Mouse (Mus musculus): ENCODE data around the gene Rps6ka5.
A peak's percentile ranks its signal among the peaks of the same experiment; 100 is the strongest.

Gene Rps6ka5

DNA sequence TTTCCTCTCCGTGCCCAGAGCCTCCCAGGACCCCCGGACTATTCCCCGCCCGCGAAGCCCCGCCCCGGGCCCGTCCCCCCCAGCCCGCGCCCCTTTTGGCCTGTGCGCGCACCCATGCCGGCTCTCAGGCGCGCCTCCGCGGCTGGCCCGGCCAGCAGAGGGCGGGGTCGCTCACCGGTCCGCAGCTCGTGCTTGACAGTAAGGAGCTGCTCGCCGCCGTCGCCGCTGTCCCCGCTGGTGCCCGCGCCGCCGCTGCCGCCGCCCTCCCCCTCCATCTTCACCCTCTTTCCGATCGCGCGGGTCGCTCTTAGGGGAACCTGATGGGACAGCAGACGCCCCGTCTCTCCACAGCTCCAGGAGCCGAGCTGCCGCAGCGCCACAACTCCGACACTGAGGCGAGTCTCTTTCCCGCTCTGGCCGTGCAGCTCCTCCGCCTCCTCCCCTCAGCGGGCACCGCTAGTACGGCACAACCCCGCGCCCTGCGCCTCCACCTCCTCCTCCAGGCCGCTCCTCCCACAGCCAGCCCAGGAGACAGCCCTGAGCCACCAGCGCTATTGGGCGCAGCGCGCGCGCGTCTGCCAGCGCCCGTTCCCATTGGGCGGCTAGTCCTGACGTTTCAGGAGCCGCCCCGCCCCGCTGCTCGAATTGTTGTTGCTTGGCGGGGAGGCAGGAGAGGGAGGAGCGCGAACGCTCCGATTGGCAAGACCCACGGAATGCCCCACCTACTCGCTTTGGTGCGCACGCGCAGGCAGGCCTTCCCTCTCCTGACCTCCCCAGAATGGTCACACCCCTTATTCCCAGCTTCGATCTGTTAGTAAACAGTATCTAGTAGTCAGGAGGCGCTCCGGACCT lies 2.0 kb downstream of the Rps6ka5 start:
- peak; percentile 99 to 100 for DNase-seq

DNA sequence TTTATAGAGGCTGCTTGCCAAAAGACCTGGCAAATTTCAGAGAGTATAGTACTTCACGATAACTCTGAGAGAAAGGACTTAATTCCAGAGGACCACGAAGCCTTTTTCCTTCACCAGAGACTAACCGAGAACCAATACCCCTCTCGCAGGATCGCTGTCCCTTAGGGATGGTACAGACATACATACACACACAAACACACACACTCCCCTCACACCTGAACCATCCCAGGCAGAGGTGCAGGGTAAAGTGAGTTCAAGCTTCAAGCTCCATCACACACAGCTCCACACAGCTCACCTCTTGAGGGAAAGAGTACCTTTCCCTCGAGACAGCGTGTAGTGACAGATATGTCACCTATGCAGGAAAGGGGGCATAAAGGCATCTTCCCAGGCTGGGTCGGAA lies 2.6 kb downstream of the Rps6ka5 start:
- no peak for DNase-seq

DNA sequence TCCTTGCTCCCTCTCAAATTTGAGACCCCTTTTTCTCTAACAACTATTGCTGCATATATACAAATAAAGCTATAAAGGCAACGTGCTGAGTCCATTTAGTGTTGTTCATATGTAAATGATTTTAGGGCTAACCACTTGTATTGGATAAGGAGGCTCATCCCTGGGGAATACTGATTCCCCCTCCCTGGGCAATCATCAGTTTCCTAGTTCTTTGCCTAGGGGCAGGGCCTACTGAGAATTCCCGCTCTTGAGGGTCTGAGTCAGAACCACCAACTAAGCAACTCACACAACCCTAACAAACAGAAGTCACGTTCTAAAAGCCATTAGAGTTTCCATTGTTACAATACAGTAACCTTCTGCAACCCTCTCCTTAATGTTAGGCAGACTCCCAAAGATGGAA lies 6.0 kb downstream of the Rps6ka5 start:
- no peak for DNase-seq

DNA sequence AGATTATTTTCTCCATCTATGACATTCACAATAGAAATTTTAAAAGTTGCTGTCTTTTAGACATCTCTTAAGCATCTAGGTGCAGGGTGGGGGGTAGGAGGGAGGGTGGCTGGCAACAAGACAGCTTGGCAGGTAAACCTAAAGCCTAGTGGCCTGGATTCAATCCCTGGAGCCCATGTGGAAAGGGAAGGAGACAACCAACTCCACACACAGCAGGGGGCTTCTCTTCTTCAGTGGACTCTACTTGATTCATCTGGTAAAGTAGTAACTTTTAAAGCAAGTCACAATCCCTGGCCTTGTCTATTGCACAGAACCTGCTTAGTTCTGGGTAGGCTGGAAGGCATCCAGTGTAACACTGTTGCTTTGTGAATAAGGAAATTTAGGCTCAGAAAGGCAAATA lies 9.3 kb downstream of the Rps6ka5 start:
- peak; percentile 60 to 79 for DNase-seq

DNA sequence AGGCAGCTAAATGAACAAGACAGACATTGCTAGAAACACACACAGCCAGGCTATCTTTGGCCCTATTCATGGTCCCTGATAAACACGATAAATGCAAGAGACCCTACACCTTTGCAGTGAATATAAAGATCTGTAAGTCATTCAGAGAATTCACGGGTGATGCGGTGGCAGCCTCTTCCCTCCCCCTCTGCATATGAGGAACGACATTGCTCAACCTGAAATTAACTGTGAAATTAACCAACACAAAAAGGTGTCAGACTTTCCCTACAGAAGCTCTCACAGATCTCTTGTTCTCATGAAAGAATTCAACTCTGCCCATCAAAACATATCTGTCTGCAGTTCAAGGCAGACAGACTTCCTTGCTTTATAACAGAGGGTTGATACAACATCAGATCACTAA lies 9.8 kb downstream of the Rps6ka5 start:
- peak in 1 of 2 experiments; percentile 31 for DNase-seq

DNA sequence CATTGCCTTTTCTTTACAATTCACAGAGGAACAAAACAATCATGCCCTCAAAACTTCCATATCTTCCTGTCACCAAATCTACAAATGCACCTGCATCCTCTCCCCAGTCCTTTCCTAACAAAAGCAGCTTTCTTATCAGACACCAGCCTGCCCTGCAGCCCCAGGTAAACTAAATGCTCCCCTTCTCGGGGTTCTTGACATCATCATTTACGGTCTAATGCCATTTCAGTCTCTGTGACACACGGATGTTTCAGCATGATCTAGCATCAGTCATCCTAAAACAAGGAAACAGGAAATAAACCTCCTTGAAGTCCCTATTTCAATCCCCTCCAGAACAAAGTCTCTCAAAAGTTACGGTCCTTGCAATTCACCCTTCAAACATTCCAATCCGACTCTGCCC lies 15.0 kb downstream of the Rps6ka5 start:
- DNase-seq = no peak

DNA sequence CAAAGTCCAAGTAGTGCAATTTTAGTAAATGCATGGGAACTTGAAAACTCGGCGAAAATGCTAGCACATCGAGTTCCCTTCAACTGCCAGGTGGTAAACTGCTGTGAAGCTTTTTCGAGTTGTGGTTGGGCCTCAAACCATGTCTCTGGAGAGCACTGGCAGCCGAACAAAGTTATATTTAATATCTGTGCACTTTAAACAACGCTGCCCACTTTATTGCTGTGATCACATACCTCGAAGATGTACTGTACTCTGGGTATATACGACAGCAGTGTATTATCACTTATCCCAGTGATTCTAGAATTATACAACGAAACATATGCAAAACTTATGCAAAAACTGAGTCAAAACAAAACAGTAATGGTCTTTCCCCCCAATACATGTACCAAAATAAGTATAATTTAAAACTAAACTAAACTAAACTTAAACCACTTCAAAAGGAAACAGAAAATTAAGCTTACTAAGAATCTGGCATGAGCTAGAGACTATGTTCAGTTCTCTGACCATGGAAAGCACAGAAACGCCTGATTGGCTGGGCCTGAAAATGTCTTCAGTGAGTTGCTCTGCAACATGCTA lies 15.6 kb downstream of the Rps6ka5 start:
- DNase-seq = no peak

DNA sequence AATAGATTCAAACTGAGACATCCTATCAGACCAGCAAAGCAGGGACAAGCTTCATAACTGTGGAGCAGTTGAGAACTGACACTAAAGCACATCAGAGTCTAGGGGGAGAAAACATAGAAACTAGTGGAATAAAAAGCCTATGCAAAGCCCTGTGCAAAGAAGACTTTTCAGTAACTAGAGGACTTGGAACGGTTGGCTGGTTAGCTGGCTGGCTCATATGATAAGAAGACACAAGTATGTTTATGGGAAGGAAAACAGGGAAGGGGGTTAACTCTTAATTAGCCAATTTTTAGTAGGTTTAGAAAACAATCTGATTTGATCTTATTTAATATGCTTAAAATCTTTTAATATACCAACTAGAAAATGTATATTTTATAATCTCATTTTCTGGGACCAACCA lies 16.4 kb downstream of the Rps6ka5 start:
- no peak for DNase-seq

DNA sequence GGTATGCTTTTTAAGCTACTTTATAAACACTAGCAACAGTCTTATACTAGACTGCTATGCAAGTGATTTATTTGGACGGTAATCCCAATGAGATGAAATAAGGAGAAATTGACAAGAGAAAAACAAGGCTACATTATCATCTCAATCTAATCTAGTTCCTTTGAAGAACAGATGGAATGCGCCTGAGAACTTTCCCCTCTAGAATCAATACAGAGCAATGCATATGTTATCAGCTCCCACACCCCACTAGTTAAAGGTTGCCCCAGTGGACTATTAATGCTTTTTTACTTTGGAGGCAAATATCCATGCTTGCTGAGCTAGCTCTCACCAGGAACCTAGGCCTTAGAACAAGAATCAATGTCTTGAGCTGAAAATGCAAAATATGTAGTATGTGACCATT lies 19.5 kb downstream of the Rps6ka5 start:
- DNase-seq = no peak

DNA sequence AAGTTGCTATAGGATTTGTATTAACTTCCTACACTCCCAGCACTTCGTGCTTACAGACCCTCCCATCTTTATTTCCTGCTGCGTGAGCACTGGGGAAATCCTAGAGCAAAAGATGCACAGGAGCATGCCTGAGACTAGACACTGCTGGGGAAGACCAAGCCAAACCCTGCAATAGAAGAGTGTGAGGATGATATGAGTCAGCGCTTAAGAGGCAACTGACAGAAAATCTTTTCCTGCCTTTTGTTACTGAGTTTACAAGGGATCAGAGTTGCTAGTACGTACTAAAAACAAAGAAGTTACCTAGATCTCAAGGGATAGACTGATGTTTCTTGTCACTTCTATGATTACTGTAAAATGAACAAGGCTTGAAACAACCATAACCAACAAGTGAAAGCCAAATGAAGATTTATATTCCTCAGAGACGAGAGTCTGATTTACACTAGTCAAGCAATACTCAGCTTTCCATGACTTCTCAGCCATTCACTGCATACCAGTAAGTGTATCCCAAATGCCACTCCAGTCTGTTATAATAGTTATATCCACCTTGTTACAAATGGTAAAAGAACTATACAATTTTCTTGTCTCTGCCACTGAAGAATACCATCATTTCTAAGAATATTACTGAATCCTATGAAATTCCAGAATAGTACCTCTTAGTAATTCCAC lies 21.6 kb downstream of the Rps6ka5 start:
- no peak for DNase-seq

DNA sequence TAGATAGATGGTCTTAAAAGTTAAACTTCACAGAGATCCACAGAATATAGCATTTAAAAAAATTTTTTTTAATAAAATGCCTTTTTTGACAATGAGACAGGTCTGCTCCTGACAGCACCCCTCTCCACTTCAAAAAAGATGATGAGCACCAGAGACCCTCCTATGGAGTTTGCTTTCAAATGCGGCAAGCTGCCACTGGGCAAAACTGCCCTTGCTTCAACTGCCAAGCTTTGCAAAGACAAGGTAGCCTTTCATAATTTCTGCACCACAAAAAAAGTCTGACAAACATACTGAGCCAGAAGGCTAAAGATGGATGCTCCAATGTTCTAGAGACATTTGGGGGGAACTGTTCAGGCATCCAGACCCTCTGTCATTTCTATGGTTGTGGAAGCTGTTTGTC lies 28.8 kb downstream of the Rps6ka5 start:
- no peak for DNase-seq

DNA sequence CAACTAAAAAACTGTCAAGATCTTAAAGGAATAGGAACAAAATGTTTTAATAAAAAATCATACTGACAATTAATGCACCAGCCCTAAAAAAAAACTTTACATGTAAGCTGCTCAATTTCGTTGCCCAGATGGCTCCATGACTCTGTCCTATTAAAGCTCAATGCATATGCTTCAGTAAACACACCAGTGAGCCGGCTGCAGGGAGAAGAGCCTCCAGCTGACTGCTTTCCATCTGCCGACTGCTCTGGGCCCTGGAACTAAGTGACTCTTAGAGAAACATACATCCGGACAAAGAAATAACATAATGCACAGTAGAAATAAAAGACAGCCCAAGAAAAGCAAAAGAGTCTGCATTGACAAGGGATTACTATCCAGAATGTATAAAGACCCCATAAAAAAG lies 30.2 kb downstream of the Rps6ka5 start:
- peak; percentile 70 to 80 for DNase-seq

DNA sequence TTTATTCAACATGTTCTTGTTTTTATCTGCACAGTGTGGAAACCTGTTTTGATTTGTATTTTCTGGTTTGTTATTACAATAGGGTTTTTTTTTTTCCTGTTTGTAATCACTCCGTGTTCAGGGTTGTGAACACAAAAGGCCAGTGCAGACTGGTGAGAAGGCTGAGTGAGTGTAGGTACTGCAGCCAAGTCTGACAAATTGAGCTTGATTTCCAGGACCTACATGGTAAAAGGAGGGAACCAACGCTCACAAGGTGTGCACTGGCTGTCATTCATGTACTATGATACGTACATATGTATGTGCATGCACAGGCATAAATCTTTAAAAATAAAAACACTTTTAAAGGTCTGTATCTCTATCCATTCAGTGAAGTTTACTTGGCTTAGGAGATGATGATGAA lies 31.5 kb downstream of the Rps6ka5 start:
- peak in 1 of 2 experiments; percentile 20 for DNase-seq

DNA sequence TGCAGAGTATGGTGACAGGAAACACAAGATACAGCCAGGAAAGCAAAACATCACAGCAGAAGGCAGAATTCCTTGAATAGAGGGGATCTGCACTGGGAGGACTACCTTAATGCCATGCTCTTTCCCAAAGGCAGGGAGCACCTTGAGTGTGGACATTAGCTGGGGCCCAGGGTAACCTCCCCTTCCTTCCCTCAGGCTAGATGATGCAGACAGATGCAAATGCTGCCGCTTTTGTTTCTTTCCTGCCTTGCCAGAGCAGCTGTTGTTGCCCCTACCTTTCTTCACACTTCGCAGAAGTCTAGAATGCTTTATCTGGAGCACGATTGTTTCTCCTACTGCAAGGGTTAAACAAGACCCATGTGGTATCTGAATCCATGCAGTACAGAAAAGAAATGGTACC lies 34.6 kb downstream of the Rps6ka5 start:
- no peak for DNase-seq

DNA sequence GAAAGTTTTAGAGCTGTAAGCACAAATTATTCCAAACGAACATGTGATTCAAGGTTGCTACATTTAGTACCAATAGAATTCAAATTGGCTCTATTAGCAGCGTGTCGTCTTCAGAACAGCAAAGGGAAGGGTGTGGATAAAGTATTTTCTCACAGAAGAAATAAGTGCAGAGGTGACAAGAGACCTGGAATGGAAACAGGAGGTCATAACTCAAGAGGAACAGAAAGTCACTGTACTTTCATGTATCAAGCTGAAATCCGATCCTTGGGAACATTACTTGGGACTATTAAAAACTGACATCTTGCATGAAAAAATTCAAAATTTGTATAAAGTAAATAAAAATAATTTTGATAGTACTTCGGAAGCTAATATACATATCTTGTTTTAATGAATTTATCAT lies 36.3 kb downstream of the Rps6ka5 start:
- no peak for DNase-seq

DNA sequence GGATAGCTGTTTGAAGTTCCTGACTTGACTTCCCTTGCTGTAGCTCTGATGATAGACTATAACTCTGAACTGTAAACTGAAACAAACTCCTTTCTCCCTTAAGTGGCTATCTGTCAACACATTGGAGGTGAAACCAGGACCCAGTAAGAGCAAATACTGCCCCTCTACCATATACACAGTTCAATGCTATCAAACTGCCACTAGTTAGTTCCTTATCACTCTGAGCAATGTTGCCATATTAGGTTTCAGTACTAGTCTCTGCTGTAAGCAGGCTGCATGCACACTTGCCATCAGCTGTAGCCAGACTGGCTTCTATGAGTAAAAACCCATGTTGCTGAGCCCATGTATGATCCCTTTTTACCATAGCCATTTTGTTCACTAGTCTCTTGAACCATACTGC lies 38.6 kb downstream of the Rps6ka5 start:
- DNase-seq = no peak

DNA sequence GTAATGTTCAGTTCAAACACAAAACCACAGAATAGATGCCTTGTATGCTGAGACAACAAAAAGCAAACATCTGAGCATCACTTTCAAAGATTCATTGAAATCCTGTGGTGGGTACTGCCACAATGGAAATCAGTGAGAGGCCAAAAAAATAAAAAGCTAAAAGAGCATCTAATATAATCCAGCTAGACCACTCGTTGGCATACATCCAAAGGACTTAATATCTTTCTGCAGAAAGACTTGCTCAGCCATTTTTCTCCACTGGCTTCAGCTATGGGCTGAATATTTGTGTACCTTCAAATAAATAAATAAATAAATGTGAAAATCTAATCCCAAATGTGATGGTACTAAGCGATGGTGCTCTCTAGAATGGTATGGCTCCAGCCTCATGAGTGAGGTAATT lies 39.8 kb downstream of the Rps6ka5 start:
- DNase-seq = no peak

DNA sequence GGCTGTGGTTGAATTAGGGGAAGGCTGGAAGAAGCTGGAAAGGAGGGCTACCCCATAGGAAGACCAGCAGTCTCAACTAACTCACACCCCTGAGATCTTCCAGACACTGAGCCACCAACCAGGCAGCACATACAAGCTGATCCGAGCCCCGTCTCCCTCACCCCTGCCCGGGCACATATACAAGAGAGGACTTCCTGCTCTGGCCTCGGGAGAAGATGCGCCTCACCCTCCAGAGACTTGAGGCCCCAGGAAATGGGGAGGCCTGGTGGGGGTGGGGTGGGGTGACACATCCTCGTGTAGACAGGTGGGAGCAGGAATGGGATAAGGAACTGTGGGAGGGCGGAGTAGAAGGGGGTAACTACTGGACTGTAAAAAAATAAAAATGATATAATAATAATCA lies 45.0 kb downstream of the Rps6ka5 start:
- no peak for DNase-seq

DNA sequence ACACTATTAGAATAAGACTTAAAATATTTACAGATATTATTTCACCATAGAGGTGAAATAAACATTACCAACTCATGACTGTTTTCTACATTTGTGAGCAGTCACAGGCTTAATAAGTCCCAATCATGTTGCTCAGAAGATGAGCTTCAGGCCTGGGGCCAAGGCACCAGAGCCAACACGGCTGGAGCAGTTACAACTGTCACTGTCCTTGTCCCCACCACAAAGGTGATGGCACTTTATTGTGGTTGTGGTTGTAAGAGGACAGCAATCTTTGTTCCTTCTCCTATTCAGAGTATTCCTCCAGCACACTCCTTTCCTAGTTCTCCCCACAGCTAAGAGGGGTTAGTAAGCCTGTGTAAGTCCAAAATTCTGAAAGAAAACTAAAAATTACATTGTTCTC lies 45.5 kb downstream of the Rps6ka5 start:
- peak; percentile 47 to 64 for DNase-seq

DNA sequence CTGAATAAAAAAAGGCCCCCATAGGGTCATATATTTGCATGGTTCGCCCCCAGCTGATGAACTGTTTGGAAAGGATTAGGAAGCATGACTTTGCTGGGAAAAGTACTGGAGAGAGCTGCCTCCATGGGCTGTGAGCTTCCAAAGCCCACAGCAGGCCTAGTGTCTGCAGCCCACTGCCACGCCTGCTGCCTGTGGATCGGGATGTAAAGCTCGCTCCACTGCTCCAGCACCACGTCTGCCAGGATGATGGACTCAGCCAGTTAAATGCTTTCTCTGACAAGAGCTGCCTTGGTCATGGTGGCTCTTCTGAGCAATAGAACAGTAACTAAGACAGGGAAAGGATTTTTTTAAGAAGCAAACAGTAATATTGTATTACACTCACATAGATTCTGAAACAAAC lies 46.1 kb downstream of the Rps6ka5 start:
- peak in 1 of 2 experiments; percentile 33 for DNase-seq

DNA sequence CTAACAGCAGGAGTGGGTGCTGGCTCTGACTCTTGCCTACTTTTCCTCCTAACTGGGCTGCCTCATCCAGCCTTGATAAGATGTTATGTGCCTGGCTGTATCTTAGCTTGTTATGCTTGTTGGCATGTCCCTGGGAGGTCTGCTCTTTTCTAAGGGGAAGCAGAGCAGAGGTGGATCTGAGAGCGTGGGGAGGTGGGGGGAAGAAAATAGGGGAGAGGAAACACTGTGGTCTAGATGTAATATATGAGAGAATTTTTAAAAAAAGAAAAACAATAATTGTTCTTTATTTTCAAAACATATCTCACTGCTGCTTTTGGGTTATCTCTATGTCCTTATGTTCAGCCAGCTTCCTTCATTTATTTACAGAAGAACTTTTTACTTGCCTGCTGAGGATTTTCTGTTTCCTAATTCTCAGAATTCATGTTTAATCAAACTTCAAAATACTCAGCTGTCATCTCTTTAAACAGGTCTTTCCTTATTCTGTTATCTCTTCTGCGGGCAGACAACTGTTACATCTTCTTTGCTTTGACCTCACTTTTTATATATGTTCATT lies 56.1 kb downstream of the Rps6ka5 start:
- DNase-seq = no peak

DNA sequence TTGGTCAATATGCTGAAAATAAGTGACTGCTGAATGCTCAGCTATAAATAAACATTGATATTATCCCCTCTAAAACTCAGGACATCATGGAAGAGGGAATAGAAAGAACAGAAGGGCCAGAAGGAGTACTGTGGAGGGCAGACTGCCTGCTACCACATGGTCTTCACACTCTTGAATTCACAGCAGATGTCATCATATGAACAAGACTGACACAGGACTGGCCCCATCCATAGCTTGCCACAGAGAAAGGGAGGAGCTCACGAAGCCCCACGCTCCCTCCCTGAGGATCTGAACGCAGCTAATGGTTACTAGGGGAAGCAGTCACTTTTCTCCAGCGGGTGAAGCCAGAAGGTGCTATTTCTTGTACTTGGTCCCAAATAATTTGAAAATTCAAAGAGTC lies 61.5 kb downstream of the Rps6ka5 start:
- peak in 1 of 2 experiments; percentile 22 for DNase-seq

DNA sequence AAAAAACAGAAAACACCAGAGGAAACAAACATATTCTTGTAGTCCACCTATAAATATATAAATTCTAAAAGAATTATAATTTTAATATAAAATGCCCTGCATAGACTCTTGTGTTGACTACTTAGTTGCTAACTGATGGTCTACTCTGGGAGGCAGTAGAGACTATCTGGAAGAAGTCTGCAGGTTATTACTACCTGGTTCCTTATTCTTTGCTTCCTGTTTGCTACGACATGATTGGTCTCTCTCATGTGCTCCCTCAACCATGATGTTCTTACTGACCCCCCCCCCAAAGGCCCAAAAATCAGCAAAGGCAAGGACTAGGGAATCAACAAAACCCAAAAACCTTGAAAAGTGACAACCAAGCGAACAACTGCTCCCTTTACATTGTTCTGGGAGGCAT lies 66.7 kb downstream of the Rps6ka5 start:
- DNase-seq = no peak

DNA sequence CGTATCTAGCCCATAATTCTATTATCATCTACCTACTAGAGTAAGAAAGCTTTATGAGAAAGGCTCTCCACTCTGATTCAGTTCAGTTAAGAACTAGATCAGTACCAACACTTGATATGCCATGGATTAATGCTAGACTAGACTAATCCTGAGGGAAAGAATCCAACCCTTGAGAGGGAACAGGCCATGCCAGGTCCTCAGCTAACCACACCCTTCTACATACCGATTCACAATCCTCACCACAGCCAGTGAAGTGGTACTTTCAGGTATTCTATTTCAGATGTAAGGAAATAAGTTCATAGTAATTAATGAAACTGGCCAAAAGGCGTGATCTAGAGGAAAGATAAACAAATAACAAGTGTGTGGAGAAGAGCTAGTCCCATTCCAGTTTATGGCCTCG lies 70.8 kb downstream of the Rps6ka5 start:
- no peak for DNase-seq

Measured in cerebellum, postnatal 25 days (tissue).